Mouse (Mus musculus) myocyte (in vitro differentiated cells): ENCODE measurements around the gene Nat9.

Source experiments
- CEBPB ChIP-seq: IDR thresholded peaks from 2 replicates; pipeline ENCODE4 v1.6.1; 2011; ENCODE audit warnings: mild to moderate bottlenecking, moderate library complexity; ENCODE audit not compliant: poor library complexity, insufficient read depth, severe bottlenecking
- POLR2A ChIP-seq: IDR thresholded peaks from one replicate; pipeline ENCODE4 v1.6.1; 2011; ENCODE audit warnings: low read depth, mild to moderate bottlenecking, control low read depth, moderate library complexity; ENCODE audit not compliant: insufficient read length

DNA sequence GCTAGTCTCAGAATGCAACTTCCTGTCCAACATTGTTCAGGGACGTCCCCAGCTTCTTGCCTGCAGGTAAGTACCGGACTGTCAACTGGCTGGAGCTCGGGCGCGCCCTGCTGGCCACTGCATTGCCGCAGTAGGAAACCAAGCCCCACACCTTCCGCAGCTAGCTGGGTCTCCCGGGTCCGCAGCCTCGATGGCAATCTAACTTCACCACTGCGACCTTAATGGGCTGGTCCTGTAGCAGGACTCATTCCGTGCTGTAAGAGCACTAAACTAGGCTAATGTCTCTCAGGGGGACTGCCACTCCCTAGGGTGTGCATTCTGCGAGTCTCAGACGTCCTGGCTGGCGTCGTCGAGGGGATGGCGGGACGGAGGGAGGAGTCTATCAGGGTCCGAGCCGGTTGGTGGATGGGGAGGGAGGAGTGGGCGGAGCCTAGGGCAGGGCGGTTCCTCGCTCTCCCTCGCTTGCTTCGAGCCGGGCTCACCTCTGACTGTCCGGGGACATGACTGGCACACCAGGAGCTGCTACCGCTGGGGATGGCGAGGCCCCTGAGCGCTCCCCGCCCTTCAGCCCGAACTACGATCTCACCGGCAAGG lies 33.9 kb downstream of the Nat9 start:
- TF ChIP-seq CEBPB: no peak
- TF ChIP-seq POLR2A: no peak
